Mouse (Mus musculus) B cell, adult 2 months (primary cell): Measurements from ENCODE around the gene Eln.

Source experiments
- DNase-seq, 2 experiments: peaks; one replicate each; pipeline ENCODE4 v3.0.0; 2022

Eln gene

GRCm38 (mm10) chr5:134680238-134680637 is 66.9 kb downstream of the Eln start:
- DNase-seq: no peak

GRCm38 (mm10) chr5:134678827-134679546 is 68.1 kb downstream of the Eln start:
- no peak for DNase-seq

- peak; percentile 34 to 48 for DNase-seq
Observed at GRCm38 (mm10) chr5:134678031-134678430, 69.1 kb downstream of the Eln start.

- peak in 1 of 2 experiments; percentile 6 for DNase-seq
Observed at GRCm38 (mm10) chr5:134677491-134677890, 69.6 kb downstream of the Eln start.

- peak; percentile 22 to 28 for DNase-seq
Observed at GRCm38 (mm10) chr5:134675956-134676759, 71.0 kb downstream of the Eln start.

GRCm38 (mm10) chr5:134674977-134675376 is 72.1 kb downstream of the Eln start:
- no peak for DNase-seq

GRCm38 (mm10) chr5:134672611-134673010 is 74.5 kb downstream of the Eln start:
- no peak for DNase-seq

- no peak for DNase-seq
Observed at GRCm38 (mm10) chr5:134672198-134672516, 75.0 kb downstream of the Eln start.

GRCm38 (mm10) chr5:134671335-134672197 is 75.6 kb downstream of the Eln start:
- no peak for DNase-seq

GRCm38 (mm10) chr5:134669001-134669708 is 78.0 kb downstream of the Eln start:
- no peak for DNase-seq

GRCm38 (mm10) chr5:134668495-134668894 is 78.6 kb downstream of the Eln start:
- DNase-seq: no peak

- DNase-seq: no peak
Observed at GRCm38 (mm10) chr5:134656708-134657107, 90.4 kb downstream of the Eln start.
